Mouse (Mus musculus) hindbrain, embryonic 13.5 days (tissue): ENCODE data around the gene Rpl22l1. TPM values are rescaled to one million over a fixed set of nuclear protein-coding genes. Genes with fewer than 3 reads are reported as not detected.

ENCODE experiments used
- ATAC-seq: fragments of 200-750 bp; cut with Nextera tagmentation; 2 replicates; pipeline ENCODE4 v1.8.0; 2017; ENCODE audit warnings: moderate TSS enrichment; ENCODE audit not compliant: low FRiP score
- H3K27ac ChIP-seq: fragments of 300-500 bp; sonication (generic); 2 replicates; pipeline ENCODE4 v1.5.1; 2015; ENCODE audit warnings: inconsistent platforms, mild to moderate bottlenecking, moderate library complexity
- H3K27me3 ChIP-seq: fragments of 300-500 bp; sonication (generic); 2 replicates; pipeline ENCODE4 v1.6.1; 2015; ENCODE audit warnings: mild to moderate bottlenecking, inconsistent platforms
- H3K36me3 ChIP-seq: fragments of 300-500 bp; sonication (generic); 2 replicates; pipeline ENCODE4 v1.6.1; 2015; ENCODE audit warnings: mild to moderate bottlenecking, inconsistent platforms
- H3K4me1 ChIP-seq: fragments of 300-500 bp; sonication (generic); replicated peaks from 2 replicates; pipeline ENCODE4 v1.6.1; 2015; ENCODE audit warnings: inconsistent platforms
- H3K4me2 ChIP-seq: fragments of 300-500 bp; sonication (generic); 2 replicates; pipeline ENCODE4 v1.6.1; 2015; ENCODE audit warnings: inconsistent platforms, mild to moderate bottlenecking, moderate library complexity
- H3K4me3 ChIP-seq: fragments of 300-500 bp; sonication (generic); 2 replicates; pipeline ENCODE4 v1.5.1; 2015; ENCODE audit warnings: mild to moderate bottlenecking, inconsistent platforms
- H3K9ac ChIP-seq: fragments of 300-500 bp; sonication (generic); 2 replicates; pipeline ENCODE4 v1.6.1; 2015; ENCODE audit warnings: mild to moderate bottlenecking, inconsistent platforms
- H3K9me3 ChIP-seq: fragments of 300-500 bp; sonication (generic); 2 replicates; pipeline ENCODE4 v1.6.1; 2016; ENCODE audit warnings: inconsistent platforms
- WGBS: fragments of 180-500 bp; shearing (Covaris S2); methylation state at CpG from one replicate; pipeline ENCODE4 v1.1.7; 2015; 5-methylcytosine and 5-hydroxymethylcytosine counted together
- polyA plus RNA-seq: library from polyadenylated mRNA; unstranded; fragments of >200 nt; fragmentation: Nextera tagmentation; extraction: Ambion mirVana; gene quantifications from 2 replicates; pipeline ENCODE4 v1.2.1, GENCODE M21; 2015

Rpl22l1 gene
- polyA plus RNA-seq, 1 experiment from 2014 or later: 252 TPM

DNA sequence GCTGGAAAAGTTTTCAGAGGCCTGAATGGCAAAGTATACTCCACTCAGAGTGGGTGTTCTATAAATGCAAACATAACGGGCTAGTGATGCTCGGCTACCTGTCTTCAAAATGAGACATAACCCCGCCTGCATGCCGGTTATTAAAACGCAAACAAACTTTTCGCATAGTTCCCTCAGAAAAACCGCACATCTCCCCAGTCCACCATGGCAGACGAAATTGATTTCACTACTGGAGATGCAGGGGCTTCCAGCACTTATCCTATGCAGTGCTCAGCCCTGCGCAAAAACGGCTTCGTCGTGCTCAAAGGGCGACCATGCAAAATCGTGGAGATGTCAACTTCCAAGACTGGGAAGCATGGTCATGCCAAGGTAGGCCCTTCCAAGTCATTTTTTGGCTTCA lies 23.4 kb upstream of the Rpl22l1 start:
- no peak for ATAC-seq
- peaks cover 12% of the 10 kb centered on the region for H3K4me1 ChIP-seq
- H3K27me3 ChIP-seq: 0 out of 2 replicates have a peak, but pooled peaks cover 9% of the 10 kb centered on the region
- no peak overlapping the region for H3K27ac ChIP-seq
- H3K9me3 ChIP-seq: no peaks in the 10 kb centered on the region
- no peaks in the 10 kb centered on the region for H3K36me3 ChIP-seq
- H3K4me3 ChIP-seq: peak overlapping the region; percentile 80
- 19% methylated on average over 14 of the region's 14 CpGs for WGBS
- peak overlapping the region; percentile 84 for H3K9ac ChIP-seq
- peak overlapping the region; percentile 81 for H3K4me2 ChIP-seq

DNA sequence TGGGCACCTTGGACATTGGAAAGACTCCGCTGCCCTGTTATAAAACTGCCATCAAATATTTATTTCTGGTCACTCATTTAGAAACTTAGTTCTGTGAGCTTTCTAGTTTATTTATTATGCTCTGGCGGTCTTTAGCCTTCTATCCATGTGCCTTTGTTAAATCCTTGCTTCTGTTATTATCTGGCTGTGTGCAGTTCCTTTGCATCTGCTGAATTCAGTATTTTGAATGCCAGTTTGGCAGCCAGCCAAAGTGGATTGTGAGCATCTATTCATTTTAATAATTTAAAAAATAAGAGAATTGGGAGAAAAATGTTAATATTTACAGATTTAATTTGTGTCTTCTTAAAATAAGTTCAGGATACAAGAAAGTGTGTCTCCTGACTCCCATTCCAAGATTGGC lies 21.1 kb upstream of the Rpl22l1 start:
- Histone ChIP-seq H3K9me3 (no peaks in the 10 kb centered on the region), H3K27ac (no peak overlapping the region), H3K4me1 (peaks cover 12% of the 10 kb centered on the region), H3K9ac (no peak overlapping the region), H3K4me2 (no peak overlapping the region), H3K36me3 (no peaks in the 10 kb centered on the region), H3K27me3 (0 out of 2 replicates have a peak, but pooled peaks cover 9% of the 10 kb centered on the region), H3K4me3 (no peak overlapping the region)
- ATAC-seq: no peak
- 85% methylated on average over 2 of the region's 2 CpGs for WGBS

DNA sequence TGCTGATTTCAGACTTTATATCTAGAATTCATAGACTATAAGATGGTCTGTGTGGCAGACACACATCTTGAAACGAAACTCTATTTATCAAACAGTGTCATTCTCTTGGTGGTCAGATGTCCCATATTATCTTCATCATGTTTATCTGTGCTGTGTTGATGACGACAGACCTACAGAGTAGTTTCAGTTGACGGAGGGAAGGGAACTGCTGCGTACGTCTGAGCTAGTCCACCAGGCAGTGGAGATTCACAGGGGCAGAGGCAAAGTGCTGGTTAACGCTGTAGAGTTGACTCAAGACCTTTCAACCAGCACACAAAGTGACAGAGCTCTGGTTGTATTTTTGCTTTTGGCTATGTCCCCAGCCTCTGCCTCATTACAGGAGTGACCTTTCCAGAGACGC lies 10.4 kb upstream of the Rpl22l1 start:
- ATAC-seq: no peak
- 90% methylated on average over 7 of the region's 7 CpGs for WGBS
- no peaks in the 10 kb centered on the region for H3K36me3 ChIP-seq

DNA sequence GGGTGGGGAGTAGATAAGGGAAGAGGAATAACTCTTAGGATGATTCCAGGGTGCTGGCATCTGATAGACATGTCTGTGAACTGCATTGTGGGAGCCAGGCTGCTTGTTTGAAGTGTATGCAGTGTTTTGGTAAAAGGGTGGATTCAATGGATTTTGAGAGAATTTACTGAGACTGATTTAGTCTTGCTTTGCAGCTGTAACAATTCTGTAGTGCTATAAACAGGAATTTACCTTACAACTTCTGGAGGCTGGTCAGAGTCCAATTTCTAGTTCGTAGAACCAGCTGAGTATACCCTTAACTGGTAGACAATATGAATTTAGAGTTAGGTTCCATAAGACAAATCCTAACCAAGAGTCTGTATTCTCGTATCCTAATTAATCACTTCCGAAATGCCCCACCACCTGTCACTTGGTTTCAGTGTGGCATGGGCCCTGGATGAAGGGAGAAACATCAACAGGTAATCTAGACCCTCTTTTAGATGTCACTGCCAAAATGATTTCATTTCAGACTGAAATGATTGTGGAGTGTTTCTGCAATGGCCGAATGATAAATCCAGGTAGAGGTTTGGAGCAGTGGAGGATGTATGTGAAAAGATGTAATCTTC lies 2.9 kb downstream of the Rpl22l1 start:
- H3K9ac ChIP-seq: no peak overlapping the region
- H3K27ac ChIP-seq: no peak overlapping the region
- no peak overlapping the region for H3K4me3 ChIP-seq
- peaks cover 15% of the 10 kb centered on the region for H3K4me1 ChIP-seq
- H3K9me3 ChIP-seq: no peaks in the 10 kb centered on the region
- WGBS: 95% methylated on average over 4 of the region's 4 CpGs
- no peaks in the 10 kb centered on the region for H3K27me3 ChIP-seq
- no peak overlapping the region for H3K4me2 ChIP-seq
- no peak for ATAC-seq
- H3K36me3 ChIP-seq: peaks cover 17% of the 10 kb centered on the region

More for the DNA sequence above, 10.4 kb upstream of the Rpl22l1 start:
- H3K4me3 ChIP-seq: no peak overlapping the region
- H3K4me1 ChIP-seq: no peaks in the 10 kb centered on the region
- H3K9me3 ChIP-seq: no peaks in the 10 kb centered on the region
- H3K9ac ChIP-seq: no peak overlapping the region
- no peak overlapping the region for H3K27ac ChIP-seq
- H3K4me2 ChIP-seq: no peak overlapping the region
- no peaks in the 10 kb centered on the region for H3K27me3 ChIP-seq

DNA sequence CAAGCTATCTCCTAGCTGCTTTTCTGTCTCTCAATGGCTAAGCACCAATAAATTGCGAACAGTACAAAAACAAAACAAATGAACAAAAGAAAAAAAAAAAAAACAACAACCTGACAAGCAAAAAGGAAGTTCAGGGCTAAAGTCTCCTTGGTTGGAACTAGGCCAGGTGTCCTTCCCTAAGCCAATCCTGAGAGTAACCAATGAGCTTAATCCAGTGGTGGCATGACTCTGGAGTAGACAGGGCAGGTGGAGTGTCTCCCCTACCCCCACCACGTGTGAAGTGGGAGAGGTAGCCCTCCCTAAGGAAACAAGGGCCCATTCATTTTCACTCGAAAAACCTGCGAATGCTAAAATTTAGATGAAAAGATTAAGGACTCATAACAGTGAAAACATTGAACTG lies 6.2 kb downstream of the Rpl22l1 start:
- Histone ChIP-seq H3K27me3 (no peaks in the 10 kb centered on the region), H3K4me3 (no peak overlapping the region), H3K9ac (no peak overlapping the region), H3K4me1 (peaks cover 8% of the 10 kb centered on the region), H3K4me2 (no peak overlapping the region), H3K27ac (no peak overlapping the region), H3K9me3 (no peaks in the 10 kb centered on the region), H3K36me3 (peaks cover 17% of the 10 kb centered on the region)
- 79% methylated on average over 4 of the region's 4 CpGs for WGBS
- ATAC-seq: no peak

DNA sequence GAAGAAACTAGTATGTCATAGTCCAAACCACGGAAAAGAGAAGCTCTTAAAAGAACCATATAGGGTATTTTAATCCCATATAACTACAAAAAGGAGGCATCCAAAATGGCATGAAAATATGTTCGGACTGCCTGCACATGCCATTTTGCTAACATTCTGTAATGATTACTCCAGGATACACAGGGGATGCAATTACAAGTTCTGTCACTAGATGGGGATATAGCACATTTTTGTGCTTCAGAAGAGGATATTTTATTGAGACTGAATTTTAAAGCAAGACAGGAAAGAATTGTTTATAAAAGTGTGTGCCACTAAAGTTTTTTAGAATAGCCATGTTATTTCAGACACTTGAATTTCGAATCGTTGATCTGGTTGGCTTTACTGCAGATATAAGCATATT lies 9.1 kb downstream of the Rpl22l1 start:
- Histone ChIP-seq H3K4me2 (0 out of 2 replicates have a peak overlapping the region, but pooled peaks have one; percentile 6), H3K9ac (no peak overlapping the region), H3K36me3 (no peaks in the 10 kb centered on the region), H3K27me3 (no peaks in the 10 kb centered on the region), H3K27ac (no peak overlapping the region), H3K4me1 (0 out of 2 replicates have a peak, but pooled peaks cover 2% of the 10 kb centered on the region), H3K9me3 (no peaks in the 10 kb centered on the region), H3K4me3 (no peak overlapping the region)
- ATAC-seq: no peak
- WGBS: 14% methylated on average over 4 of the region's 4 CpGs

DNA sequence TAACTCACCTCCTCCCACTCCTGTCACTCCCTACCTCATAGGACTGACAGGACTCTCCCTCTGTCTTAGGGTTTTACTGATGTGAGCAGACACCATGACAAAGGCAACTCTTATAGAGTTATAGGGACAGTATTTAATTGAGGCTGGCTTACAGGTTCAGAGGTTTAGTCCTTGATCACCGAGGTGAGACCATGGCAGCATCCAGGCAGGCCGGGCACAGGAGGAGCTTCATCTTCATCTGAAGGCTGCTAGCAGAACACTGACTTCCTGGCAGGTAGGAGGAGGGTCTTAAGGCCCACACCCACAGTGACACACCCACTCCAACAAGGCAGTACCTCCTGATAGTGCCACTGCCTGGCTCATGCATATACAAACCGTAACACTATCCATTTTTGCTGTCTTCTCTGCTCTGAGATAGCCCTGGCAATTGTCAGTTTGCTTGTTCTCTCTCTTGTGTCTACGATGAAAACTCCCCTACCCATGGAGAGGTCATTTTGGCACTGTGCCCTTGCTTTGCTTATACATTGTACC lies 10.8 kb downstream of the Rpl22l1 start:
- H3K36me3 ChIP-seq: no peaks in the 10 kb centered on the region
- ATAC-seq: no peak

DNA sequence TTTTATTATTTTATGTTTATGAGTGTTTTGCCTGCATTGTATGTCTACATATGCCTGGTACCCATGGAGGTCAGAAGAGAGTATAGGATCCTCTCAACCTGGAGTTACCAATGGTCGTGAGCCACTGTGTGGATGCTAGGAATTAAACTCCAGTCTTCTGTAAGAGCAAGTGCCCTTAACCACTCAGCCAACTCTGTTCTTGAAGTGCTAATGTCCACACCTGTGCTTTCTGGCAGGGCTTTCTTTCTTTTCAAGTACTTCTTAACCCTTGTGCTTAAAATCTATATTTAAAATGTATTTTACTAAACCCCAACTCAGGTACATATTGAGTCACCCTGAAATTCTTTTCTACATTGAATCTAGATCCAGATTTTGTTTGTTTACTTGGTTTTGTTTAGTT lies 21.0 kb downstream of the Rpl22l1 start:
- no peak overlapping the region for H3K4me3 ChIP-seq
- no peak overlapping the region for H3K4me2 ChIP-seq
- H3K9ac ChIP-seq: no peak overlapping the region
- H3K27me3 ChIP-seq: no peaks in the 10 kb centered on the region
- no peak overlapping the region for H3K27ac ChIP-seq
- 87% methylated on average over 1 of the region's 1 CpGs for WGBS
- no peaks in the 10 kb centered on the region for H3K9me3 ChIP-seq
- no peak for ATAC-seq
- no peaks in the 10 kb centered on the region for H3K36me3 ChIP-seq
- no peaks in the 10 kb centered on the region for H3K4me1 ChIP-seq

More for the DNA sequence above, 10.8 kb downstream of the Rpl22l1 start:
- 92% methylated on average over 4 of the region's 4 CpGs for WGBS
- H3K27me3 ChIP-seq: no peaks in the 10 kb centered on the region
- H3K4me3 ChIP-seq: no peak overlapping the region
- 0 out of 2 replicates have a peak, but pooled peaks cover 2% of the 10 kb centered on the region for H3K4me1 ChIP-seq
- H3K27ac ChIP-seq: no peak overlapping the region
- no peak overlapping the region for H3K9ac ChIP-seq
- H3K9me3 ChIP-seq: no peaks in the 10 kb centered on the region
- no peak overlapping the region for H3K4me2 ChIP-seq

DNA sequence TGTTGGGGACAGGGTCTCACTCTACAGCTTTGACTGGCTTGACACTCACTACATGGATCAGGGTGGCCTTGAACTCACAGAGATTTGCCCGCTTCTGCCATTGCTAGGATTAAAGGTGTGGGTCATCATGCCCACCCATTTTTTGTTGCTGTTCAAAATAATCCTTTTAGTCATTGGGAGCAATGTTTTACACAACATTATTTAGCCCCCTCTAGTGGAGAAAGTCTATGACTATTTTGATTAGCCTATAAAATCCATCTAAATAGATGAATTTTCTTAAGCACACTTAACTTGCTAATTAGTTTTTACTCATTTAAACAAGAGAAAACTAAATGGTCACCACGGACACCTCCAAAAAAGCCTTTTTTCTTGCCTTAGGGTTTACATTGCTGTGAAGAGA lies 22.4 kb downstream of the Rpl22l1 start:
- H3K4me3 ChIP-seq: no peak overlapping the region
- WGBS: 90% methylated on average over 2 of the region's 2 CpGs
- no peak for ATAC-seq
- no peak overlapping the region for H3K9ac ChIP-seq
- no peaks in the 10 kb centered on the region for H3K27me3 ChIP-seq
- H3K4me1 ChIP-seq: no peaks in the 10 kb centered on the region
- no peaks in the 10 kb centered on the region for H3K9me3 ChIP-seq
- H3K4me2 ChIP-seq: no peak overlapping the region
- no peaks in the 10 kb centered on the region for H3K36me3 ChIP-seq
- H3K27ac ChIP-seq: no peak overlapping the region

DNA sequence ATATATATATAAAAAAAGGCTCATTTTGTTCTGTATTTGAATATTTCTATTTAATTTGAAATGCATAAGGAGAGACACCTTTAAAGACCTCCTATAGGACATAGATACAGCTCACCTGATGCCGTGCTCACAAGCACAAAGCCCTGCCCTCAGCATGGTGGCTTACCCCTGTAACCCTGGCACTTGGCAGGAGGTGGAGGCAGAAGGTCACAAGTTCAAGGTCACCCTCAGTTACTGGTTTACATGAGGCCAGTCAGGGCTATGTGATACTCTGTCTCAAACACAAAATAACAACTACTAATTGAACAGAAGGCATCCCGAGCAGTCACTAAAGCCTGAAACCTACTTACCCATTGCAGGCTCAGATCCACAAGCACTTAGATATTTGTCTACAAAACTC lies 24.2 kb downstream of the Rpl22l1 start:
- no peaks in the 10 kb centered on the region for H3K4me1 ChIP-seq
- H3K36me3 ChIP-seq: no peaks in the 10 kb centered on the region
- 93% methylated on average over 2 of the region's 2 CpGs for WGBS
- no peaks in the 10 kb centered on the region for H3K27me3 ChIP-seq
- no peak overlapping the region for H3K4me2 ChIP-seq
- H3K4me3 ChIP-seq: no peak overlapping the region
- no peak for ATAC-seq
- no peak overlapping the region for H3K27ac ChIP-seq
- no peak overlapping the region for H3K9ac ChIP-seq
- H3K9me3 ChIP-seq: no peaks in the 10 kb centered on the region

DNA sequence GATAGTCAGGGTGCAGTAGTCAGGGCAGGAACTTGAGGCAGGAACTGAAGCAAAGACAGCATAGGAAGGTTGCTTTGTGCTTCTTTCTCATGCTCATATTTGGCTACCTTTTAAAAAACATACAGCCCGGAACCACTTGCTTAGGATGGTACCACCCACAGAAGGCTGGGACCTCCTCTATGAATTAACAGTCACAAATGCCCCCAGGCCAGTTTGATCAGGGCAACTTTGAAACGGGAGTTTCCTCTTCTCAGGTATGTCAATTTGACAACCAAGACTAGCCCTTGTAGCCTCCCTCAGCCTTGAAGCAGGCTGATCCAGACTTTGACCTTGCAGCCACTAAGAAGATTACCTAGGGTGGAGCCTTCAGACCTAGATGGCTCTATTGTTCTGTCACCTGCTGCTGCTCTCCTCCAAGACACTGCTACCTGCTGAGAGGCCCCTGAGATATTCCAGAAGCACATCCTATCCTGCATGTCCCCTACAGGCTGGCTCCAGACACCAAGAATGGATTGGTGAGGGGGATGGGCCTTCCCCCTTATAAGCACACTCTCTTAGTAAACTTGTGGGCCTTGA lies 31.6 kb downstream of the Rpl22l1 start:
- Histone ChIP-seq H3K9ac (no peak overlapping the region), H3K27me3 (no peaks in the 10 kb centered on the region), H3K4me1 (0 out of 2 replicates have a peak, but pooled peaks cover under 1% of the 10 kb centered on the region), H3K4me2 (no peak overlapping the region), H3K27ac (no peak overlapping the region), H3K4me3 (no peak overlapping the region), H3K9me3 (no peaks in the 10 kb centered on the region), H3K36me3 (no peaks in the 10 kb centered on the region)
- no peak for ATAC-seq
- 80% methylated on average over 2 of the region's 2 CpGs for WGBS

DNA sequence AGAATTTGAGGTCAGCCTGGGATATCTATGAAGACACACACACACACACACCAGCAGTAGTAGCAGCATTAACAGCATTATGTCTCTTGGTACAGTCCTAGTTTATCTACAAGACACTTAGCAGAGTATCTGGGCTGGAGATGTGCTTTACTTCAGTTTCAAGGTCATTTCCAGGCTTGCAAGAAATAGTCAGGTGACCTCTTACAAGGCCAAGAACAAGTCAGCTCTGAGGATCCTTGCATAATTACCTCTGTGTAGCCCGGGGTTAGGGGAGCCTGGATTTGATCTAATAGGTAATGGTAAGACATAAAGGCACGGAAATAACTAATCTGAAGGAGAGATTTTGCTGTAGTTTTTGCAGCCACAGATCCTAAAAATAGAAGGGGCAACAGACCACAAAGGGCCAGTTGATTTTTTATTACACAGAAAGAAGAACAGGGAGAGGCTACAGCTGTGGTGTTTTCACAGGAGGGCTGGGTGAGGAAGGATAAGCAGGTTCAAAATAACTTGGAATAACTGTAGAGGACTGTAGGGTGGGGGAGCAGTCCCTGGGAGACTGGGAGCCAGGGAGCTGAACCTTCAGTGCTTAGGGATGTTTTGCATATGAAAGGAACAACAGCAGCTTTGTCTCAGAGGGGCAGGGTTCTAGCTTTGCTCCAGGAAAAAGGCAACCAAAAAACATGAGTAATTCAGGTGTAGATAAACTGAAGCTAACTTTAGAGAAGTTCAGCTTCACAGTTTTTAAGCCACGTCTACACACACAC lies 36.8 kb downstream of the Rpl22l1 start:
- Histone ChIP-seq H3K4me1 (0 out of 2 replicates have a peak, but pooled peaks cover 5% of the 10 kb centered on the region), H3K9ac (no peak overlapping the region), H3K27ac (no peak overlapping the region), H3K4me2 (no peak overlapping the region), H3K4me3 (no peak overlapping the region), H3K36me3 (no peaks in the 10 kb centered on the region), H3K9me3 (no peaks in the 10 kb centered on the region), H3K27me3 (no peaks in the 10 kb centered on the region)
- 25% methylated on average over 3 of the region's 3 CpGs for WGBS
- ATAC-seq: no peak
